Mouse (Mus musculus): ENCODE measurements at regions not wholly inside any gene's neighbourhood (a gene's known extent, or its start where the extent isn't known, plus 50 kb on each side); places are given as distances from the start of the nearest gene placed in this dataset.

GRCm38 (mm10) chr8:30946154-30947065, 2482.1 kb upstream of the 5930422O12Rik start:
- no peak for TF ChIP-seq CTCF (IDR thresholded peaks at IDR 0.05; ENCODE audit: low read depth, low read length)
- TF ChIP-seq POLR2A (IDR thresholded peaks at IDR 0.05; ENCODE audit: borderline replicate concordance, low read depth, low read length), result no peak
